Mouse (Mus musculus) right cerebral cortex, adult 18-20 months (tissue): ENCODE measurements around the gene Coro2a.
"Not testable (repeated sequence)": the region's sequence is repeated elsewhere in the genome, so short reads cannot be mapped to it uniquely, and the experiment has no call there.

Experiments
- DNase-seq: peaks from one replicate; pipeline ENCODE4 v3.0.0; 2022; ENCODE audit warnings: mixed read lengths

The Coro2a gene

GRCm38 (mm10) chr4:46582024-46582423 lies 20.0 kb downstream of the Coro2a start:
- DNase-seq, result not testable (repeated sequence)

GRCm38 (mm10) chr4:46581577-46581976 lies 20.4 kb downstream of the Coro2a start:
- DNase-seq, result not testable (repeated sequence)

- not testable (repeated sequence) for DNase-seq
Observed at GRCm38 (mm10) chr4:46580799-46581243, 21.2 kb downstream of the Coro2a start.

- not testable (repeated sequence) for DNase-seq
Observed at GRCm38 (mm10) chr4:46578796-46579346, 23.1 kb downstream of the Coro2a start.

- no peak for DNase-seq
Observed at GRCm38 (mm10) chr4:46578228-46578627, 23.8 kb downstream of the Coro2a start.

GRCm38 (mm10) chr4:46575509-46576284 lies 26.3 kb downstream of the Coro2a start:
- DNase-seq, result not testable (repeated sequence)

GRCm38 (mm10) chr4:46574841-46575240 lies 27.2 kb downstream of the Coro2a start:
- DNase-seq, result no peak

GRCm38 (mm10) chr4:46574024-46574753 lies 27.8 kb downstream of the Coro2a start:
- no peak for DNase-seq

GRCm38 (mm10) chr4:46572616-46573015 lies 29.4 kb downstream of the Coro2a start:
- DNase-seq, result no peak

GRCm38 (mm10) chr4:46571744-46572143 lies 30.3 kb downstream of the Coro2a start:
- no peak for DNase-seq

- no peak for DNase-seq
Observed at GRCm38 (mm10) chr4:46569671-46570070, 32.3 kb downstream of the Coro2a start.

GRCm38 (mm10) chr4:46568169-46568568 lies 33.8 kb downstream of the Coro2a start:
- no peak for DNase-seq

GRCm38 (mm10) chr4:46566931-46567671 lies 34.9 kb downstream of the Coro2a start:
- DNase-seq, result no peak

- DNase-seq, result no peak
Observed at GRCm38 (mm10) chr4:46565393-46565955, 36.5 kb downstream of the Coro2a start.

- no peak for DNase-seq
Observed at GRCm38 (mm10) chr4:46564247-46564646, 37.8 kb downstream of the Coro2a start.

GRCm38 (mm10) chr4:46563847-46564246 lies 38.2 kb downstream of the Coro2a start:
- DNase-seq, result no peak

GRCm38 (mm10) chr4:46562841-46563240 lies 39.2 kb downstream of the Coro2a start:
- no peak for DNase-seq

GRCm38 (mm10) chr4:46562037-46562436 lies 40.0 kb downstream of the Coro2a start:
- no peak for DNase-seq

- no peak for DNase-seq
Observed at GRCm38 (mm10) chr4:46560069-46560705, 41.8 kb downstream of the Coro2a start.

GRCm38 (mm10) chr4:46558672-46559667 lies 43.0 kb downstream of the Coro2a start:
- DNase-seq, result no peak

GRCm38 (mm10) chr4:46556933-46557332 lies 45.1 kb downstream of the Coro2a start:
- DNase-seq, result no peak
